Mouse (Mus musculus): ENCODE data around the gene Gm49322. TPM values are rescaled to one million over a fixed set of nuclear protein-coding genes. Genes with fewer than 3 reads are reported as not detected.
"Not testable (repeated sequence)": the region's sequence is repeated elsewhere in the genome, so short reads cannot be mapped to it uniquely, and the experiment has no call there.

Gm49322 gene
- 1 to 10 TPM; 2.6 to 3.1 TPM for total RNA-seq (2021)

GRCm38 (mm10) chr10:80605721-80606120 is at the start of gene Gm49322:
TSS of gene Gm49322 (plus strand) at chr10:80606021.
- DNase-seq, result not testable (repeated sequence)

GRCm38 (mm10) chr10:80557346-80557965 is 48.4 kb upstream of the Gm49322 start:
- peak; percentile 70 to 76 for DNase-seq

- no peak for DNase-seq
These were observed 46.4 kb upstream of the Gm49322 start for GRCm38 (mm10) chr10:80559431-80559830.

GRCm38 (mm10) chr10:80560621-80561020 is 45.2 kb upstream of the Gm49322 start:
- no peak for DNase-seq

- peak; percentile 94 to 95 for DNase-seq
These were observed 44.5 kb upstream of the Gm49322 start, which contains the start of gene Rexo1 for GRCm38 (mm10) chr10:80561116-80561944. TSS of gene Rexo1 (minus strand) at chr10:80561560.

GRCm38 (mm10) chr10:80566375-80567092 is 39.3 kb upstream of the Gm49322 start:
- peak; percentile 87 for DNase-seq

- no peak for DNase-seq
These were observed 36.9 kb upstream of the Gm49322 start for GRCm38 (mm10) chr10:80568876-80569275.

- DNase-seq, result no peak
These were observed 36.2 kb upstream of the Gm49322 start for GRCm38 (mm10) chr10:80569664-80570066.

GRCm38 (mm10) chr10:80570419-80570818 is 35.4 kb upstream of the Gm49322 start:
- no peak for DNase-seq

GRCm38 (mm10) chr10:80570871-80571836 is 34.7 kb upstream of the Gm49322 start:
- DNase-seq, result peak in 1 of 2 experiments; percentile 60

- no peak for DNase-seq
These were observed 33.3 kb upstream of the Gm49322 start for GRCm38 (mm10) chr10:80572477-80572876.

GRCm38 (mm10) chr10:80573944-80574343 is 31.9 kb upstream of the Gm49322 start:
- peak in 1 of 2 experiments; percentile 52 for DNase-seq

GRCm38 (mm10) chr10:80574896-80575295 is 30.9 kb upstream of the Gm49322 start:
- DNase-seq, result no peak

GRCm38 (mm10) chr10:80575925-80576324 is 29.9 kb upstream of the Gm49322 start:
- DNase-seq, result no peak

- no peak for DNase-seq
These were observed 29.2 kb upstream of the Gm49322 start for GRCm38 (mm10) chr10:80576351-80577194.

GRCm38 (mm10) chr10:80577195-80578130 is 28.4 kb upstream of the Gm49322 start, which contains the start of gene Klf16:
TSS of gene Klf16 (minus strand) at chr10:80577321.
- peak; percentile 97 for DNase-seq

GRCm38 (mm10) chr10:80578131-80578750 is 27.6 kb upstream of the Gm49322 start:
- peak; percentile 62 to 68 for DNase-seq

- DNase-seq, result no peak
These were observed 26.9 kb upstream of the Gm49322 start for GRCm38 (mm10) chr10:80578911-80579310.

- peak in 1 of 2 experiments; percentile 4 for DNase-seq
These were observed 22.8 kb upstream of the Gm49322 start for GRCm38 (mm10) chr10:80583047-80583446.
